Mouse (Mus musculus): Measurements from ENCODE around the gene Apod. TPM values are rescaled to one million over a fixed set of nuclear protein-coding genes. Genes with fewer than 3 reads are reported as not detected.

The Apod gene
- polyA plus RNA-seq, 2 experiments = 40.8 to 69.9 TPM

GRCm38 (mm10) chr16:31329668-31330067, 15.1 kb upstream of the Apod start:
- no peak overlapping the region for H3K27ac ChIP-seq (replicated peaks; ENCODE audit: low read depth, low read length)
- no peak for TF ChIP-seq POLR2A (IDR thresholded peaks at IDR 0.05; ENCODE audit: borderline replicate concordance, extremely low read depth, insufficient read depth, insufficient read length)
- no peaks in the 10 kb centered on the region for H3K4me1 ChIP-seq (ENCODE audit: control insufficient read depth, insufficient read depth, low read length)
- H3K36me3 ChIP-seq (ENCODE audit: control insufficient read depth, insufficient read depth, low read length) = no peaks in the 10 kb centered on the region
- DNase-seq (ENCODE audit: low spot score) = no peak
- H3K4me3 ChIP-seq (replicated peaks; ENCODE audit: low read length) = no peak overlapping the region
- no peaks in the 10 kb centered on the region for H3K27me3 ChIP-seq (ENCODE audit: control insufficient read depth, insufficient read depth, low read length)
- no peaks in the 10 kb centered on the region for H3K9me3 ChIP-seq (ENCODE audit: control insufficient read depth, low read length)
- ATAC-seq (ENCODE audit: low FRiP score, low read depth) = no peak
- 33% methylated on average over 2 of the region's 2 CpGs for WGBS
- no peak overlapping the region for H3K9ac ChIP-seq (ENCODE audit: low read depth, low read length, severe bottlenecking)
- no peak overlapping the region for H3K4me2 ChIP-seq (replicated peaks; ENCODE audit: low read depth, low read length, severe bottlenecking)

DNA sequence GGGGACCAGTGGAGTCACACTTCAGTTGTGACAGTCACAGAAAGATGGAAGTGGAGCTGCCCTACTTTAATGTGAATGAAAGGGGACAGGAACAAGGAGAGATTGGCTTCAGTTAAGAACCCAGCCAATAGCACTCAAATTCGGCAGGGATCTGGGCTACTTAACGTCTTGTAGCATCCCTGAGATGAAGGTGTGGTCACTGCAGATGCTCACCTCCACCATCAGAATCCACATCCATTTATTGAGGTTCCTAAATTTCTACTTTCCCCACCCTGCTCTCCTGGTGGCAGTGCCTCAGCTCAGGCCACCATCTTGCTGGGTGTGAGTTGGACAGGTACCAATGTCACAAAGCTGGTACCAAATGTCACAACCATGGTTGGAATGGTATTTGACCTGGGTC, 13.3 kb upstream of the Apod start:
- ATAC-seq (ENCODE audit: low FRiP score, low read depth) (no peak), DNase-seq (ENCODE audit: low spot score) (no peak)
- H3K9me3 ChIP-seq (ENCODE audit: control insufficient read depth, low read length) = no peaks in the 10 kb centered on the region
- no peaks in the 10 kb centered on the region for H3K27me3 ChIP-seq (ENCODE audit: control insufficient read depth, insufficient read depth, low read length)
- TF ChIP-seq POLR2A (IDR thresholded peaks at IDR 0.05; ENCODE audit: borderline replicate concordance, extremely low read depth, insufficient read depth, insufficient read length) = no peak
- H3K36me3 ChIP-seq (ENCODE audit: control insufficient read depth, insufficient read depth, low read length) = no peaks in the 10 kb centered on the region
- H3K4me2 ChIP-seq (replicated peaks; ENCODE audit: low read depth, low read length, severe bottlenecking) = no peak overlapping the region
- H3K27ac ChIP-seq (replicated peaks; ENCODE audit: low read depth, low read length) = no peak overlapping the region
- H3K4me1 ChIP-seq (ENCODE audit: control insufficient read depth, insufficient read depth, low read length) = no peaks in the 10 kb centered on the region
- 94% methylated on average over 2 of the region's 2 CpGs for WGBS
- H3K9ac ChIP-seq (ENCODE audit: low read depth, low read length, severe bottlenecking) = no peak overlapping the region
- H3K4me3 ChIP-seq (replicated peaks; ENCODE audit: low read length) = no peak overlapping the region

GRCm38 (mm10) chr16:31327430-31327829, 12.8 kb upstream of the Apod start:
- TF ChIP-seq POLR2A (IDR thresholded peaks at IDR 0.05; ENCODE audit: borderline replicate concordance, extremely low read depth, insufficient read depth, insufficient read length) = no peak
- DNase-seq (ENCODE audit: low spot score) = no peak
- 85% methylated on average over 8 of the region's 8 CpGs for WGBS
- Histone ChIP-seq H3K27me3 (ENCODE audit: control insufficient read depth, insufficient read depth, low read length) (no peaks in the 10 kb centered on the region), H3K4me1 (ENCODE audit: control insufficient read depth, insufficient read depth, low read length) (no peaks in the 10 kb centered on the region), H3K9me3 (ENCODE audit: control insufficient read depth, low read length) (no peaks in the 10 kb centered on the region), H3K9ac (ENCODE audit: low read depth, low read length, severe bottlenecking) (no peak overlapping the region), H3K4me2 (replicated peaks; ENCODE audit: low read depth, low read length, severe bottlenecking) (no peak overlapping the region), H3K36me3 (ENCODE audit: control insufficient read depth, insufficient read depth, low read length) (no peaks in the 10 kb centered on the region), H3K4me3 (replicated peaks; ENCODE audit: low read length) (no peak overlapping the region), H3K27ac (replicated peaks; ENCODE audit: low read depth, low read length) (no peak overlapping the region)
- ATAC-seq (ENCODE audit: low FRiP score, low read depth) = no peak

DNA sequence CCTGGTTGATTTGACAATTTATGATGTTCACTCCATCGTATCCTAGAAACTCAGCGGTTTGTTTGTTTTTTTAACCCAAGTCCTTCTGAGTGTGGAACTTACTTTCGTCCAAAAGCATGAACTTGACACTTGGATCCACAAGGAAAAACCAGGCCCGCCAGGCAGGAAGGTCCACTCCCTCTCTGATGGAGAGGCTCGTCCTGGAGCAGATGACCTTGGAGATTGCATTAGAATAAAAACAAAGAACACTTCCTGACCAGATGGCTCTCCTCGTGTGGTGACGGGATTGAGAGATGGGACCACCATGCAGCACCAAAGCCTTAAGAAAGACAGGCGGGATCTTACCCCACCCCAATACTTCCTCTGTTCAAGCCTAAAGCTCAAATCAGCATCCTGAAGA, 12.1 kb upstream of the Apod start:
- DNase-seq (ENCODE audit: low spot score) = no peak
- Histone ChIP-seq H3K36me3 (ENCODE audit: control insufficient read depth, insufficient read depth, low read length) (no peaks in the 10 kb centered on the region), H3K27me3 (ENCODE audit: control insufficient read depth, insufficient read depth, low read length) (no peaks in the 10 kb centered on the region), H3K4me2 (replicated peaks; ENCODE audit: low read depth, low read length, severe bottlenecking) (no peak overlapping the region), H3K4me3 (replicated peaks; ENCODE audit: low read length) (no peak overlapping the region), H3K4me1 (ENCODE audit: control insufficient read depth, insufficient read depth, low read length) (no peaks in the 10 kb centered on the region), H3K9me3 (ENCODE audit: control insufficient read depth, low read length) (no peaks in the 10 kb centered on the region), H3K9ac (ENCODE audit: low read depth, low read length, severe bottlenecking) (no peak overlapping the region), H3K27ac (replicated peaks; ENCODE audit: low read depth, low read length) (no peak overlapping the region)
- ATAC-seq (ENCODE audit: low FRiP score, low read depth) = no peak
- TF ChIP-seq POLR2A (IDR thresholded peaks at IDR 0.05; ENCODE audit: borderline replicate concordance, extremely low read depth, insufficient read depth, insufficient read length) = no peak
- 74% methylated on average over 8 of the region's 8 CpGs for WGBS

- no peak for TF ChIP-seq POLR2A (IDR thresholded peaks at IDR 0.05; ENCODE audit: borderline replicate concordance, extremely low read depth, insufficient read depth, insufficient read length)
- DNase-seq (ENCODE audit: low spot score) (peak; percentile 54), ATAC-seq (ENCODE audit: low FRiP score, low read depth) (no peak)
- Histone ChIP-seq H3K4me3 (replicated peaks; ENCODE audit: low read length) (no peak overlapping the region), H3K27ac (replicated peaks; ENCODE audit: low read depth, low read length) (no peak overlapping the region; the same call in 1 of the 2 replicates), H3K36me3 (ENCODE audit: control insufficient read depth, insufficient read depth, low read length) (no peaks in the 10 kb centered on the region), H3K27me3 (ENCODE audit: control insufficient read depth, insufficient read depth, low read length) (no peaks in the 10 kb centered on the region), H3K4me2 (replicated peaks; ENCODE audit: low read depth, low read length, severe bottlenecking) (no peak overlapping the region), H3K9me3 (ENCODE audit: control insufficient read depth, low read length) (no peaks in the 10 kb centered on the region), H3K9ac (ENCODE audit: low read depth, low read length, severe bottlenecking) (no peak overlapping the region), H3K4me1 (ENCODE audit: control insufficient read depth, insufficient read depth, low read length) (no peaks in the 10 kb centered on the region)
- WGBS = 51% methylated on average over 5 of the region's 5 CpGs
These were observed 11.4 kb upstream of the Apod start for GRCm38 (mm10) chr16:31325966-31326365.

DNA sequence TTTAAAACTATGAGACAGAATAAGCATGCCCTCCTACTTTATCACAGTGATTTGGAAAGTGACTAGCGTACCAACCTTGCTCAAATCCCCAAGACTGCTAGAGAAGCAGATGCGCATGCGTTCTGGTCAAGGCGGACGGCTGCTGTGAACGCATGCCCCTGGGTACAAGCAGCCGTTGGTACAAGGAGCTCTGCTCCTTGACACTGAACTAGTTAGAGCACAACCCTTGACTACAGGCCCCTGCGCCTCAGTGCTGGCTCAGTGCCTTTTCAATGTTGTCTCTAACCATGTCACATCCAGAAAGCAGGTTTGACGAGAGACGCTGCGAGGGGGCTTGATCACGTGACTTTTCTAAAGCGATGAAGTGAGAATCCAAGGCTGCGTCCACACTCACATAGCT, 10.5 kb upstream of the Apod start:
- H3K9ac ChIP-seq (ENCODE audit: low read depth, low read length, severe bottlenecking) = no peak overlapping the region
- H3K4me2 ChIP-seq (replicated peaks; ENCODE audit: low read depth, low read length, severe bottlenecking) = no peak overlapping the region
- no peaks in the 10 kb centered on the region for H3K27me3 ChIP-seq (ENCODE audit: control insufficient read depth, insufficient read depth, low read length)
- no peak overlapping the region for H3K27ac ChIP-seq (replicated peaks; ENCODE audit: low read depth, low read length)
- no peaks in the 10 kb centered on the region for H3K4me1 ChIP-seq (ENCODE audit: control insufficient read depth, insufficient read depth, low read length)
- no peak for DNase-seq (ENCODE audit: low spot score)
- no peak for ATAC-seq (ENCODE audit: low FRiP score, low read depth)
- no peaks in the 10 kb centered on the region for H3K9me3 ChIP-seq (ENCODE audit: control insufficient read depth, low read length)
- 97% methylated on average over 14 of the region's 14 CpGs for WGBS
- no peaks in the 10 kb centered on the region for H3K36me3 ChIP-seq (ENCODE audit: control insufficient read depth, insufficient read depth, low read length)
- TF ChIP-seq POLR2A (IDR thresholded peaks at IDR 0.05; ENCODE audit: borderline replicate concordance, extremely low read depth, insufficient read depth, insufficient read length) = no peak
- no peak overlapping the region for H3K4me3 ChIP-seq (replicated peaks; ENCODE audit: low read length)
